Mouse (Mus musculus): Measurements from ENCODE around the gene Trappc3. TPM values are rescaled to one million over a fixed set of nuclear protein-coding genes. Genes with fewer than 3 reads are reported as not detected.
"Not testable (repeated sequence)": the region's sequence is repeated elsewhere in the genome, so short reads cannot be mapped to it uniquely, and the experiment has no call there.

Trappc3 gene
- total RNA-seq (2014; fragmentation: Nextera tagmentation) (47.1 and 61.2 TPM in 2 replicates), total RNA-seq (2017) (98.3 and 108 TPM in 2 replicates), polyA plus RNA-seq (2012) (31.3 and 36.2 TPM in 2 replicates)

DNA sequence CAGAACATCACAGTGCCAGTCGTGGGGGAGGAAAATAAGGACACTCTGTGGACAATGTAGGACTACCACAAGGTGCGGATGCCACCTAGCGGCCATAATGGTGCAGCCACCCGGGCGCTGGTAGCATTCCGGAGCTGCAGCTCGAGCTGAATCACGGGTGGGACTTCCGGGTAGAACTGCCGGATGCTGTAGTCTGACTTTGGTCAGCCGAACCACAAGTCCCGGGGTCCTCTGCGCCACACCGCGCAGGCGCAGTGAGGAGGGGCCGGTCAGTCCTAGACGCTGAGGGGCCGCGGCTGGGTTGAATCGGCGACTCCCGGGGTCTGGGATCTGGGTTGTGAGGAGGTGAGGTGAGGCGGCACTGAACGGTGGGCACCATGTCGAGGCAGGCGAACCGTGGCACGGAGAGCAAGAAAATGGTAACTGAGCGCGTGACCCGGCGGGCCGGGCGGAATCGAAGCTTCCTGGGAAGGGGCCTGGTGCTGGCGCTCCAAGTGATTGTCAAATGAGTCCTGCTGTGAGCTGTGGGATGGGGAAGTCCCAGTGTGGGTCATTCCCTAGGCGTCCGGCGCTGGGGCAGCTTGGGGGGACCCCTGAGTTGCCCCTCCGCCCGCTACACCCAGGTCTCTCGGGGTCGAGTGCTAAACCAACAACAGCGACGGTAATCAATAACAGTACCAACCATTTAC, at the start of gene Trappc3:
Gene Trappc3 (plus strand): TSS at position 207 of the 689 bp plus-strand sequence.
- Histone ChIP-seq H3K9me3 (replicated peaks) (no peaks in the 10 kb centered on the region), H3K4me3 (ENCODE audit: low read depth, low read length) (peak within 1 kb of the TSS; percentile 89), H3K4me1 (ENCODE audit: insufficient read depth, low read depth, low read length) (peaks cover 52% of the 10 kb centered on the region), H3K36me3 (replicated peaks) (peaks cover 38% of the 10 kb centered on the region), H3K27me3 (ENCODE audit: insufficient read depth, low read length) (peaks cover 15% of the 10 kb centered on the region)
- DNase-seq (ENCODE audit: low spot score) (peak; percentile 95), ATAC-seq (ENCODE audit: extremely low read depth, insufficient number of reproducible peaks, low FRiP score, poor library complexity, severe bottlenecking) (peak; percentile 79)
- peak; percentile 89 for TF ChIP-seq CTCF (IDR thresholded peaks at IDR 0.05; ENCODE audit: low read depth, low read length)
- TF ChIP-seq POLR2AphosphoS5 (IDR thresholded peaks at IDR 0.05; ENCODE audit: insufficient replicate concordance, low read depth, low read length): no peak

- no peaks in the 10 kb centered on the region for H3K36me3 ChIP-seq (replicated peaks)
- H3K27me3 ChIP-seq (ENCODE audit: insufficient read depth, low read length): peaks cover 24% of the 10 kb centered on the region
- no peak for DNase-seq (ENCODE audit: low spot score)
- H3K4me1 ChIP-seq (ENCODE audit: insufficient read depth, low read depth, low read length): no peaks in the 10 kb centered on the region
- no peak for ATAC-seq (ENCODE audit: extremely low read depth, insufficient number of reproducible peaks, low FRiP score, poor library complexity, severe bottlenecking)
- no peaks in the 10 kb centered on the region for H3K9me3 ChIP-seq (replicated peaks)
- TF ChIP-seq GATA2 (IDR thresholded peaks at IDR 0.05; ENCODE audit: borderline replicate concordance, low read depth, low read length): no peak
- no peak for TF ChIP-seq TAL1 (conservative IDR thresholded peaks at IDR 0.05; ENCODE audit: low read depth, low read length)
- TF ChIP-seq CTCF (IDR thresholded peaks at IDR 0.05; ENCODE audit: low read depth, low read length): no peak
- TF ChIP-seq GATA1 (IDR thresholded peaks at IDR 0.05; ENCODE audit: borderline replicate concordance, low read length): no peak
- H3K4me3 ChIP-seq (ENCODE audit: low read depth, low read length): no peak overlapping the region
These were observed 44.4 kb upstream of the Trappc3 start for GRCm38 (mm10) chr4:126217771-126218170.

DNA sequence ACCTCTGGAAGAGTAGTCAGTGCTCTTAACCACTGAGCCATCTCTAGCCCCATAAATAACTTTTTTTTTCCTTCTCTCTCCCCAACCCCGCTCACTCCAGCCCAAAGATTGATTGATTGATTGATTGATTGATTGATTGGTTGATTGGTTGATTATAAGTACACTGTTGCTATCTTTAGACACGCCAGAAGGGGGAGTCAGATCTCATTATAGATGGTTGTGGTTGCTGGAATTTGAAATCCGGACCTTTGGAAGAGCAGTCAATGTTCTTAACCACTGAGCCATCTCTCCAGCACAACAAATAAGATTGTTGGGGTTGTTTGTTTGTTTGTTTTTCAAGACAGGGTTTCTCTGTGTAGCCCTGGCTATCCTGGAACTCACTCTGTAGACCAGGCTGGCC, 42.6 kb upstream of the Trappc3 start:
- peaks cover 17% of the 10 kb centered on the region for H3K27me3 ChIP-seq (ENCODE audit: insufficient read depth, low read length)
- not testable (repeated sequence) for H3K4me1 ChIP-seq (ENCODE audit: insufficient read depth, low read depth, low read length); DNase-seq (ENCODE audit: low spot score); ATAC-seq (ENCODE audit: extremely low read depth, insufficient number of reproducible peaks, low FRiP score, poor library complexity, severe bottlenecking); H3K4me3 ChIP-seq (ENCODE audit: low read depth, low read length); H3K9me3 ChIP-seq (replicated peaks); H3K36me3 ChIP-seq (replicated peaks)

- ATAC-seq (ENCODE audit: extremely low read depth, insufficient number of reproducible peaks, low FRiP score, poor library complexity, severe bottlenecking) (no peak), DNase-seq (ENCODE audit: low spot score) (no peak)
- Histone ChIP-seq H3K4me1 (ENCODE audit: insufficient read depth, low read depth, low read length) (no peaks in the 10 kb centered on the region), H3K36me3 (replicated peaks) (no peaks in the 10 kb centered on the region), H3K27me3 (ENCODE audit: insufficient read depth, low read length) (peaks cover 14% of the 10 kb centered on the region), H3K4me3 (ENCODE audit: low read depth, low read length) (no peak overlapping the region), H3K9me3 (replicated peaks) (no peaks in the 10 kb centered on the region)
- TF ChIP-seq GATA1 (IDR thresholded peaks at IDR 0.05; ENCODE audit: borderline replicate concordance, low read length): no peak
- no peak for TF ChIP-seq GATA2 (IDR thresholded peaks at IDR 0.05; ENCODE audit: borderline replicate concordance, low read depth, low read length)
- TF ChIP-seq POLR2AphosphoS5 (IDR thresholded peaks at IDR 0.05; ENCODE audit: insufficient replicate concordance, low read depth, low read length): no peak
- no peak for TF ChIP-seq TAL1 (conservative IDR thresholded peaks at IDR 0.05; ENCODE audit: low read depth, low read length)
- TF ChIP-seq CTCF (IDR thresholded peaks at IDR 0.05; ENCODE audit: low read depth, low read length): no peak
These were observed 42.1 kb upstream of the Trappc3 start for GRCm38 (mm10) chr4:126220045-126220444.

DNA sequence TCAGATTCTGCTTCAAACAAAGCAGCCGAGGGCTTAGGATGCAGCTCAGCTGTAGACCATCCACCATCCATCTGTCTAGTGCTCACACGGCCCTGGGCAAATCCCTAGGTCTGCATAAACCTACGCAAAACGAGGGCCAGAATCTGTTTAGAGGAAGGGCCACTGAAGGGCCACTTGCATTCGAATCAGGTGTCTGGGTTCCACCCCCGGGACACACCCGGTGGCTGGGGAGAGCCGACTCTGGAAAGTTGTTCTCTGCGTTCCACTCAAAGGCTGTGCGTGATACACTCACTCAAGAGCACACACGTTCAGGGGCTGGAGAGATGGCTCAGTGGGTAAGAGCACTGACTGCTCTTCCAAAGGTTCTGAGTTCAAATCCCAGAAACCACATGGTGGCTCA, 39.5 kb upstream of the Trappc3 start:
- DNase-seq (ENCODE audit: low spot score): no peak

GRCm38 (mm10) chr4:126226640-126227039, 35.5 kb upstream of the Trappc3 start:
- no peak for DNase-seq (ENCODE audit: low spot score)
- H3K27me3 ChIP-seq (ENCODE audit: insufficient read depth, low read length): peaks cover 9% of the 10 kb centered on the region; the same call in 1 of the 2 replicates
- no peak for TF ChIP-seq TAL1 (conservative IDR thresholded peaks at IDR 0.05; ENCODE audit: low read depth, low read length)
- peaks cover 18% of the 10 kb centered on the region for H3K4me1 ChIP-seq (ENCODE audit: insufficient read depth, low read depth, low read length)
- no peak overlapping the region for H3K4me3 ChIP-seq (ENCODE audit: low read depth, low read length)
- peaks cover 8% of the 10 kb centered on the region for H3K36me3 ChIP-seq (replicated peaks)
- no peak for ATAC-seq (ENCODE audit: extremely low read depth, insufficient number of reproducible peaks, low FRiP score, poor library complexity, severe bottlenecking)
- H3K9me3 ChIP-seq (replicated peaks): no peaks in the 10 kb centered on the region

More for the DNA sequence above, 39.5 kb upstream of the Trappc3 start:
- no peak for ATAC-seq (ENCODE audit: extremely low read depth, insufficient number of reproducible peaks, low FRiP score, poor library complexity, severe bottlenecking)
- Histone ChIP-seq H3K27me3 (ENCODE audit: insufficient read depth, low read length) (peaks cover 10% of the 10 kb centered on the region), H3K4me1 (ENCODE audit: insufficient read depth, low read depth, low read length) (peaks cover 11% of the 10 kb centered on the region), H3K9me3 (replicated peaks) (no peaks in the 10 kb centered on the region), H3K36me3 (replicated peaks) (no peaks in the 10 kb centered on the region), H3K4me3 (ENCODE audit: low read depth, low read length) (no peak overlapping the region)
- TF ChIP-seq TAL1 (conservative IDR thresholded peaks at IDR 0.05; ENCODE audit: low read depth, low read length): no peak
- TF ChIP-seq GATA1 (IDR thresholded peaks at IDR 0.05; ENCODE audit: borderline replicate concordance, low read length): no peak
- no peak for TF ChIP-seq GATA2 (IDR thresholded peaks at IDR 0.05; ENCODE audit: borderline replicate concordance, low read depth, low read length)
- TF ChIP-seq CTCF (IDR thresholded peaks at IDR 0.05; ENCODE audit: low read depth, low read length): no peak
- TF ChIP-seq POLR2AphosphoS5 (IDR thresholded peaks at IDR 0.05; ENCODE audit: insufficient replicate concordance, low read depth, low read length): no peak

Data from G1E (cell line).